Mouse (Mus musculus) megakaryocyte, embryonic 14.5 days (primary cell): ENCODE results near the gene Apex1. TPM values are rescaled to one million over a fixed set of nuclear protein-coding genes. Genes with fewer than 3 reads are reported as not detected.

ENCODE experiments used
- H3K27me3 ChIP-seq: replicated peaks from 2 replicates; pipeline ENCODE3; 2012; ENCODE audit warnings: inconsistent platforms
- H3K36me3 ChIP-seq: replicated peaks from 2 replicates; pipeline ENCODE3; 2012; ENCODE audit warnings: low read length, inconsistent platforms, mixed read lengths
- H3K4me1 ChIP-seq: 2 replicates; pipeline ENCODE4 v1.6.1; 2012; ENCODE audit warnings: inconsistent platforms
- H3K4me3 ChIP-seq: replicated peaks from 2 replicates; pipeline ENCODE3; 2012; ENCODE audit warnings: moderate library complexity, mild to moderate bottlenecking, inconsistent platforms
- H3K9me3 ChIP-seq: 2 replicates; pipeline ENCODE4 v1.6.1; 2012; ENCODE audit warnings: inconsistent platforms
- FLI1 ChIP-seq: IDR thresholded peaks from 2 replicates; pipeline ENCODE4 v1.6.1; 2012; ENCODE audit warnings: low read length, inconsistent platforms, mixed read lengths
- GATA1 ChIP-seq: IDR thresholded peaks from 3 replicates; pipeline ENCODE4 v1.6.1; 2012; ENCODE audit warnings: mixed read lengths, low read length, inconsistent platforms, borderline replicate concordance
- polyA plus RNA-seq: library from polyadenylated mRNA; stranded (reverse); fragments of >175 nt; gene quantifications from 2 replicates; pipeline ENCODE4 v1.2.3, GENCODE M21; 2012; ENCODE audit warnings: low replicate concordance; ENCODE audit not compliant: insufficient read depth

Apex1 gene
- 13.9 and 87.6 TPM in 2 replicates for polyA plus RNA-seq

DNA sequence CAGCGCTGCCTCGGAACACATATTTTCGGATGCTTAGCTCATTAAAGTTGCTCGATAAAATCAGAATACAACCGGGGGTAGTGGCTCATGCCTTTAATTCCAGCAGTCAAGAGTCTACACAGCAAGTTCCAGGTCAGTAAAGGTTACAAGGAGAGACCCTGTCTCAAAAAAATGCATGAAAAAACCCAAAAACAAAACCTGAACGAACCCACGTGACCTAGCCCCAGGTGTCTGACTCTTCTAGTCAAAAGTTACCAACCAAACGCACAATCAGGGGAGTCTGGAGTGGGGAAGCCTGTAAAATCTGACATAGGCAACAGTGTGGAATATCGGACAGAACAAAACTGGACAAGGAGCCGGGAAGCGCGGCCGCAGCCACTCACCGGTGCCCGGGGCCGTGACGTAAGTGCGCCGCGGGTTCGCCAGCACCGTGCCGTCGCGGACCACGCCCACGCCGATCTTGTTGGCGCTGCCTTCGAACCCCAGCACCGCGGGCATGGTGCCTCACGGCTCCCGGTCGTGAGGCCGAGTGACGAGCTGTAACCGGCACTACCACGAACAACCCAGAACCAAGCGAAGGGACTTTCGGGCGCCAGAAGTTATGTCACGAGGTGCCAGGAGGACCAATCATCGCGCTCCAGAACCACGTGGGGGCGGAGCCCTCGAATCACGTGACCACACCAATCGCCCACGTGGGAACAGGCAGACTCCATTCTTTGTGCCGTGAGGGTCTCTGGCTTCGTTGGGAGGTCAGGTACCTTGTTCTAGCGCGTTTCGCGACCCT is at the start of gene Apex1, which contains the start of gene Osgep:
TSS of gene Apex1 (plus strand) at position 688 of the 784 bp plus-strand sequence.
TSS of gene Osgep (minus strand) at position 613 of the 784 bp plus-strand sequence.
- H3K4me1 ChIP-seq, result peaks cover 43% of the 10 kb centered on the region
- H3K36me3 ChIP-seq, result peaks cover 48% of the 10 kb centered on the region
- no peaks in the 10 kb centered on the region for H3K9me3 ChIP-seq
- peak within 1 kb of the TSS; percentile 90 for H3K4me3 ChIP-seq
- H3K27me3 ChIP-seq, result no peaks in the 10 kb centered on the region
- TF ChIP-seq FLI1 (no peak), GATA1 (no peak)

DNA sequence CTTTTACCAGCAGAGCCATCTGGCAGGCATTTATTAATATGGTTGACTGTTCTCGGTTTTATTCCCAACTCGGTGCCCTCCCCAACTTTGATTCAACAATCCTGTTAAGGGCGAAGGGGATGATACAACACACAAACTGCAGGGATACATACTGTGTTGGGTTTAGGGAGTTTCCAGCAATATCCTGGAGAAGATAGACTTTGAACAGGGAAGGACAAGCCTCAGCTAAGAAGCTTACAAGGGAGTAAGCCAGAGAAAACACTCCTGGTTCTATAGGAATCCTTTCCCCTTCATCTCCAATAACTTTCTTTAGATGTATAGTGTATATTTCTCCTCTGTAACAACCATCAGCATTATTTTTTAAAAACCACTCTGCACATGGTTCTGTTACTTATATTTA is 49.6 kb upstream of the Apex1 start:
- H3K36me3 ChIP-seq, result no peaks in the 10 kb centered on the region
- TF ChIP-seq GATA1 (no peak), FLI1 (no peak)
- H3K27me3 ChIP-seq, result no peaks in the 10 kb centered on the region
- H3K4me1 ChIP-seq, result peaks cover 15% of the 10 kb centered on the region
- H3K4me3 ChIP-seq, result no peak overlapping the region
- H3K9me3 ChIP-seq, result no peaks in the 10 kb centered on the region

DNA sequence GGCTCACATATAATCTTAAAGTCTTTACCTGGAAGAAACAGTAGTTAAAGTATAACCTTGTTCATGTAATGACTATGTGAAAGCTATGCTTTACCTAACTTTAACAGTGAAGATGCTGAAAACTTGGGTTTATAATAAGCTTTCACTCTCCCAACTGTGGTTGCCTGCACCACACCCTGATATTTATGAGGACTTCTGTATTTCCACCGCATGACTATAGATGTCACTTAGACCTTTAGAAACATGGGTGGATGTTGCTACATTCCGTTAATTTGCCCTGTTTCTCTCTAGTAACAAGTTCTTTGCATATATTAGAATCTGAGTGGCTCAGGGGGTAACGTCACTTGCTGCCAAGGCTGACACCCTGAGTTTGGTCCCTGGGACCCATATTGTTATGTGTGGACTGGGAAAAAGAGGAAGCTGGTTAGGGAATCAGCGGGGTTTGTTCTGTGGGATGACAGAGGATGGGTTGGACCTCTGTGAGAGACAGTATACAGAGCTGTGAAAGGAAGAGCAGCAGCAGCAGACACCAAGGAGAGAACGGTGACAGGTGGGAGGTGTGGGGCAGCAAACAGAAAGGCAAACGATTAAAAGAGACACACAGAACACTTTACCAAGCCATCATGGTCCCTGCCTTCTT is 49.1 kb upstream of the Apex1 start:
- Histone ChIP-seq H3K36me3 (no peaks in the 10 kb centered on the region), H3K27me3 (no peaks in the 10 kb centered on the region), H3K4me1 (peaks cover 12% of the 10 kb centered on the region), H3K4me3 (no peak overlapping the region), H3K9me3 (no peaks in the 10 kb centered on the region)
- TF ChIP-seq GATA1, result no peak
- TF ChIP-seq FLI1, result no peak

DNA sequence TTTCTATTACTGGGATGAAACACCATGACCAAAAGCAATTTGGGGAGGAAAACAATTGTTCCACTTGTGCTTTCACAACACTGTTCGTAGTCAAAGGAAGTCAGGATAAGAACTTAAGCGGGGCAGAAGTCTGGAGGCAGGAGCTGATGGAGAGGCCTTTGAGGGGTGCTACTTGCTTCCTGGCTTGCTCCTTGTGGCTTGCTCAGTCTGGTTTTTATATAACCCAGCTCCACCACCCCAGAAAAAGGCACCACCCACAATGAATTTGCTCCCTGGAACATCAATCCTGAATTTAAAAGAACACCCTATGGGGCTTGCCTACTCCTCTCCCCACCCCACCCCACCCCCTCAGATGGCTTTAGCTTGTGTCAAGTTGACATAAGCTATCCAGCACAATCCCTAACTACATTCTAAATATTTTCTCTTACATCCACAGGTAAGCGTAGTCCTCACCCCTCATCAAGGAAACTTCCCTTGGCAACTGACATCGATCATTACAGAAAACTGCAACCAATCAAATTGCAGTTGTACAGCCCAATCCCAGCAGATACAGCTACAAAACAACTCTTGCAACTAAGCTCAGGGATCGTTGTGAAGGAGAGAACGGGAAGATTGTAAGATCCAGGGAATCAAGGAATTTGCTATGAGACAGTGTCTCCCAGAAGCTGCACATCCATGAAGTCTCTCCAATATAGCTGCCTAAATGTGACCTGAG is 48.4 kb upstream of the Apex1 start:
- H3K36me3 ChIP-seq, result no peaks in the 10 kb centered on the region
- H3K27me3 ChIP-seq, result no peaks in the 10 kb centered on the region
- peaks cover 9% of the 10 kb centered on the region for H3K4me1 ChIP-seq
- H3K4me3 ChIP-seq, result no peak overlapping the region
- H3K9me3 ChIP-seq, result no peaks in the 10 kb centered on the region
- TF ChIP-seq GATA1 (no peak), FLI1 (no peak)

DNA sequence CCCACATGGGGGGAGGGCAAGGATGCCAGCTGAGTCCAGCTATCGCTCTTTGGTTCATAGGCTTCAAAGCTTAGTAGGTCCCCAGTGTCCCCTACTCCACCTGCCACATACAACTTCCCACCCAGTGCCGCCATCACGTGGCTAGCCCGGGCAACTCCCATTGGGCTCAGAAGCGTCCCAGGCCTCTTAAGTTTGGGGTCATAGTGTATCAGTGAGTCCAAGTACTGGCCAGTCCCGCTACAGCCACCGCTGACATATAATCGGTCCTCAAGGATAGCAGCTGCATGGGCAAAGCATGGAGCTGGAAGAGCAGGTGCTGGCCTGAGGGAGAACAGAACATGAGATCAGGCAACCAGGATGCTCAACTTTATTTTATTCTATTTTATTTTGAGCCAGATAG is 33.1 kb upstream of the Apex1 start:
- Histone ChIP-seq H3K4me3 (no peak overlapping the region), H3K9me3 (peaks cover 8% of the 10 kb centered on the region; the same call in 1 of the 2 replicates), H3K27me3 (peaks cover 25% of the 10 kb centered on the region), H3K4me1 (peaks cover 15% of the 10 kb centered on the region), H3K36me3 (no peaks in the 10 kb centered on the region)
- TF ChIP-seq GATA1, result no peak
- TF ChIP-seq FLI1, result no peak

DNA sequence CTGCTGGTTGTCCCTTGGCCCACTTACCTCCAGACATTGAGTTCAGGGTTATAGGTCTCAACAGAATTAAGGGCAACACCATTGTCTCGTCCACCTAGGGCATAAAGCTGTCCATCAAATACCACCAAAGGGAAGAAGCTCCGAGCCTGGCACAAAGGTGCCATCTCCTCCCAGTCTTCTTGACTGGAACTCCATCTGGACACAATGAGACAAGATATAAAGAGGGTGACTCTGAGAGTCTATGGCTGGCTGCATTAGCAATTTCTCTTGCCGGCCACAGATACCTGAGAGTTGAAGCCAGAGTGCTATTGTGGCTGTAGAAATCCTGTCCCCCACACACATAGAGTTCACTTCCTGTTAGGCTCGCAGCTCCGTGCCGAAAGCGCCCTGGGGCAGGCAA is 32.7 kb upstream of the Apex1 start:
- Histone ChIP-seq H3K4me1 (peaks cover 20% of the 10 kb centered on the region), H3K9me3 (peaks cover 6% of the 10 kb centered on the region; the same call in 1 of the 2 replicates), H3K36me3 (no peaks in the 10 kb centered on the region), H3K27me3 (peaks cover 29% of the 10 kb centered on the region), H3K4me3 (no peak overlapping the region)
- TF ChIP-seq FLI1 (no peak), GATA1 (no peak)

DNA sequence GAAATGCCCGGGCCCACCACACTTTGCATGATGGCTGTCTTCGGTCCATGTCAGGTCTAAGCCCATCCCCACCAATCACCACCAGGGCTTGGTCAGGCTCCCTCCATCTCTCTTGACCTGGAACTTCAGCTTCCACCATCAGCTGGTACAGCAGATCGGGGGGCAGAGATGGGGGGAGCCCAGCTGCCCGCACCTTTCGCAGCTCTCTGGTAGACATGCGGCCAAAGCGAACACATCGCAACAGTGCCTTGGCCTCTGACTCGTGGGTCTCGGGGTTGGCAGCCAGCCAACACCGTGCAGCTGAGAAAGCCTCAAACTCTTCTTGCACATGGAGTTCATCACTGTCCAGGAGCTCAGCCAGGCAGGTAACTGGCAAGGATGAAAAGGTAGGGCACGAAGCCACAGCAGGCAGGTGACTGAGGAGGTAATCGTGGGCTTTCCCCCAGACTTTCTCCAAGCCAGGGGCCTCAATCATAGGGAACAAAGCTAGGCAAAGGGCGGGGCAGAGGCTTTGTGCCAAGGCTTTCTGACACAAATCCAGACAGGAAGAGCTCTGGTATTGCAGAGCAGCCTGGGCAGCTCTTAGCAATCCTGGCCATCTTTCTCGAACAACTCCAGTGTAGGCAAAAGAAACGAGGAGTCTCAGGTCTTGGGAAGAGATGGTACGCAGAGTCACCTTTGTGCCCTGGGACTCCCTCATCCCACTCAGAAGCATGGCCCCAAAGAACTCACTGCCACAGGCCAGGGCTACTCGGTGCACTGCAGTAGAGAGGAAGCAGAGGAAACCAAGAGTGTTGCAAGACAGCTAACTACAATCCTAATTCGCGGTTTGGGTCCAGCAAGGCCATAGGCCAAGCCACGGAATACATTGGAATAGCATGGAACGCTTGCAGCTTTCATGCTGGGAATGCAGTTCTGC is 32.0 kb upstream of the Apex1 start:
- Histone ChIP-seq H3K9me3 (0 out of 2 replicates have a peak, but pooled peaks cover 2% of the 10 kb centered on the region), H3K4me1 (peaks cover 25% of the 10 kb centered on the region), H3K4me3 (no peak overlapping the region), H3K36me3 (no peaks in the 10 kb centered on the region), H3K27me3 (peaks cover 34% of the 10 kb centered on the region)
- no peak for TF ChIP-seq FLI1
- no peak for TF ChIP-seq GATA1

DNA sequence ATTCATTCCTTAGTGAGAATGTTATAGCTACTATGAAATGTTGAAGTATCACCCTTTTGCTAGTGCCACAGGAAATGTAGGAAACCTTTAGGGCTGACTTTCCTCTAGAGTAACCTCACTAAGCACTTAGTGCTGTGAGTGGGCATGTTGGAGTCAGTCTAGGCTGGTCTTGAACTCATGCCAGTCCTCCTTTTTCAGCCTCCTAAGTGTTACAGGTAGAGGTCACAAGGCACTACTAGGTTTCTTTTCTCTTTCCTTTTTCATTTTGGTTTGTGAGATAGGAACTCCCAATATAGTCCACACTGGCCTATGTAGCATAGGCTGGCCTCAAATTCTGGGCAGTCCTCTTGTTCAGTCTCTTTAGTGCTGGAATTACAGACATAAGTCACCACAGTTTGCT is 29.4 kb upstream of the Apex1 start:
- TF ChIP-seq FLI1, result no peak
- TF ChIP-seq GATA1, result no peak
- no peak overlapping the region for H3K4me3 ChIP-seq
- peaks cover 34% of the 10 kb centered on the region for H3K27me3 ChIP-seq
- H3K9me3 ChIP-seq, result peaks cover 6% of the 10 kb centered on the region
- peaks cover 25% of the 10 kb centered on the region for H3K4me1 ChIP-seq
- no peaks in the 10 kb centered on the region for H3K36me3 ChIP-seq

DNA sequence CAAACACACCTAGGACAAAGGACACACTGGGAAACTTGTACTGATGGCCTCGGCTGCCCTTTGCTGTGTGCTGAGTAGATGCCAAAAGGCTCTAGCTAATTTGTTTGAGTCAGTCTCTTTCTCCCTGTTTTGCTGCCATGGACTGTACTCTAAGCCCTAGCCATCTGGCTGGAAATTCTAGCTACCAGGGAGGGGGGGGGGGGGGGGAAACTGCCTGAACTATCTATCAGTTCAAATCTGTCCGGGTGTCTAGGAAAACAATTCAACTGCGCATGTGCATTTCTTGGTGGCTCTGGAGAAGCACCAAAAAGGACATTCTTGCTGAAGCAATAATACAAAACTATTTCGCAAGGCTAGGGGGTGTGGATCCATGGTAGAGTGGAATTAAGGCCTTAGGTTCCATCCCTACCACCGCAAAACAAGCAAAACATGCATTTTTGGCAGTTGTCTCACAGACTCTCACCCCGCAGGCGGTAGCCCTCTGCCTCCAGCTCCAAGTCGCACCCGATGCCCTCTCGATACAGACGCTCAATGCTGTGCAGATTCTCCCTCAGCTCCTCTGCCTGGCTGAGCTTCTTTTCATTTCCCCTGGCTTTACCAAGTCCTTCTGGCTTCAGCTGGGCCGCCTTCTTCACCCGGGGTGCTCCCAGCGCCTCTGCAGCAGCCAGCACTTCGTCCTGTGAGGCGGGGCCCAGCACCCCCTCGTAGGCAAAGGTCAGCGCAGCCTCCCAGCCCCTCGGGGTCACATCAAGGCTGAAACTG is 28.6 kb upstream of the Apex1 start:
- Histone ChIP-seq H3K27me3 (peaks cover 34% of the 10 kb centered on the region), H3K4me1 (peaks cover 25% of the 10 kb centered on the region), H3K36me3 (no peaks in the 10 kb centered on the region), H3K4me3 (peak overlapping the region; percentile 19), H3K9me3 (peaks cover 9% of the 10 kb centered on the region)
- no peak for TF ChIP-seq FLI1
- no peak for TF ChIP-seq GATA1
